Mouse (Mus musculus): ENCODE measurements at regions not wholly inside any gene's neighbourhood (a gene's known extent, or its start where the extent isn't known, plus 50 kb on each side); places are given as distances from the start of the nearest gene placed in this dataset.
A peak's percentile ranks its signal among the peaks of the same experiment; 100 is the strongest.

- DNase-seq (ENCODE audit: low spot score) = peak; percentile 29
- no peaks in the 10 kb centered on the region for H3K4me1 ChIP-seq (replicated peaks; ENCODE audit: control insufficient read depth, insufficient read depth, low read length)
- no peak overlapping the region for H3K27ac ChIP-seq
- no peak overlapping the region for H3K9ac ChIP-seq
- peak; percentile 70 for ATAC-seq (ENCODE audit: low FRiP score)
- H3K4me2 ChIP-seq (replicated peaks) = no peak overlapping the region
- H3K4me3 ChIP-seq (replicated peaks; ENCODE audit: low read length) = no peak overlapping the region
- H3K36me3 ChIP-seq (replicated peaks; ENCODE audit: control insufficient read depth, insufficient read depth) = no peaks in the 10 kb centered on the region
- H3K9me3 ChIP-seq (ENCODE audit: control insufficient read depth, low read length) = no peaks in the 10 kb centered on the region
- WGBS = 86% methylated on average over 2 of the region's 2 CpGs
- H3K27me3 ChIP-seq (ENCODE audit: control insufficient read depth, insufficient read depth, low read length) = no peaks in the 10 kb centered on the region
Measured at GRCm38 (mm10) chr14:37950212-37950876, 815.3 kb upstream of the Ghitm start.
